Mouse (Mus musculus) left cerebral cortex, adult 8-10 months (tissue): ENCODE results near the gene Trit1. TPM values are rescaled to one million over a fixed set of nuclear protein-coding genes. Genes with fewer than 3 reads are reported as not detected.

Source experiments
- total RNA-seq, 4 experiments: library from RNA; stranded (reverse); gene quantifications; 2 replicates each; pipeline ENCODE4 v1.2.4; 2022

Trit1 gene
- total RNA-seq, 4 experiments from 2014 or later = 16.0 to 20.3 (median 18.8) TPM

Other genes starting within 250 kb of the Trit1 start
- gene Ppt1, start 180.4 kb upstream of the Trit1 start, total RNA-seq = 100 to 1,000 TPM; 107 to 115 (median 111) TPM
- gene Cap1, start 130.5 kb upstream of the Trit1 start, total RNA-seq = 100 to 1,000 TPM; 300 to 310 (median 302) TPM
- gene Mfsd2a, start 55.4 kb upstream of the Trit1 start, total RNA-seq = 10 to 100 TPM; 16.4 to 24.8 (median 20.1) TPM
- gene Mycl, start 20.9 kb upstream of the Trit1 start, total RNA-seq = 10 to 100 TPM; 12.1 to 13.1 (median 12.4) TPM
- gene Bmp8b, start 88.6 kb downstream of the Trit1 start, total RNA-seq = under 1 TPM in 3 of 4 experiments, not detected in 1; 0.16 to 0.19 (median 0.19) TPM
- gene Oxct2b, start 99.7 kb downstream of the Trit1 start, total RNA-seq = under 1 TPM in 3 of 4 experiments, not detected in 1; 0.22 to 0.46 (median 0.27) TPM
- 10 to 100 TPM; 19.4 to 21.0 (median 20.2) TPM for gene Ppie, start 123.4 kb downstream of the Trit1 start, total RNA-seq
- gene Hpcal4, start 166.6 kb downstream of the Trit1 start, total RNA-seq = 100 to 1,000 TPM; 419 to 526 (median 447) TPM
- 10 to 100 TPM; 10.1 to 14.5 (median 12.5) TPM for gene Nt5c1a, start 184.9 kb downstream of the Trit1 start, total RNA-seq
- 1 to 10 TPM; 3.9 to 6.5 (median 5.9) TPM for gene Heyl, start 217.0 kb downstream of the Trit1 start, total RNA-seq
- gene Pabpc4, start 245.8 kb downstream of the Trit1 start, total RNA-seq = 10 to 100 TPM; 40.2 to 43.2 (median 42.4) TPM